Mouse (Mus musculus) thymus, adult 2 months (tissue): ENCODE results near the gene Klf1. TPM values are rescaled to one million over a fixed set of nuclear protein-coding genes. Genes with fewer than 3 reads are reported as not detected.

Source experiments
- DNase-seq: peaks from one replicate; pipeline ENCODE4 v3.0.0; 2021
- H3K27ac ChIP-seq: fragments of 200-500 bp; 2 replicates; pipeline ENCODE4 v1.5.1; 2012; ENCODE audit warnings: low read length, control low read depth; ENCODE audit not compliant: control insufficient read depth, insufficient read depth
- H3K27me3 ChIP-seq: fragments of 200-500 bp; 2 replicates; pipeline ENCODE4 v1.6.1; 2012; ENCODE audit warnings: mild to moderate bottlenecking, low read length, moderate library complexity, mixed read lengths; ENCODE audit not compliant: control insufficient read depth, insufficient read depth
- H3K36me3 ChIP-seq: fragments of 200-500 bp; 2 replicates; pipeline ENCODE4 v1.6.1; 2012; ENCODE audit warnings: mild to moderate bottlenecking, low read length, moderate library complexity; ENCODE audit not compliant: control insufficient read depth, insufficient read depth
- H3K4me1 ChIP-seq: fragments of 200-500 bp; replicated peaks from 2 replicates; pipeline ENCODE4 v1.6.1; 2012; ENCODE audit warnings: low read length; ENCODE audit not compliant: control insufficient read depth, insufficient read depth
- H3K4me3 ChIP-seq: fragments of 200-500 bp; 2 replicates; pipeline ENCODE4 v1.5.1; 2012; ENCODE audit warnings: mild to moderate bottlenecking, low read length, control low read depth, moderate library complexity; ENCODE audit not compliant: control insufficient read depth, insufficient read depth
- CTCF ChIP-seq: fragments of 200-500 bp; IDR thresholded peaks from 2 replicates; pipeline ENCODE4 v1.5.1; 2012; ENCODE audit warnings: mild to moderate bottlenecking, control low read depth, low read length, moderate library complexity, borderline replicate concordance; ENCODE audit not compliant: control insufficient read depth, poor library complexity, insufficient read depth; ENCODE audit errors: extremely low read depth
- POLR2A ChIP-seq: fragments of 200-500 bp; IDR thresholded peaks from 2 replicates; pipeline ENCODE4 v1.6.1; 2012; ENCODE audit warnings: mild to moderate bottlenecking, low read length, control low read depth, moderate library complexity; ENCODE audit not compliant: control insufficient read depth, poor library complexity, insufficient read depth; ENCODE audit errors: extremely low read depth
- whole genome bisulfite sequencing: fragments of 180-500 bp; shearing (Covaris S2); methylation state at CpG from one replicate; pipeline ENCODE4 v1.1.7; 2018; 5-methylcytosine and 5-hydroxymethylcytosine counted together
- polyA plus RNA-seq: library from polyadenylated mRNA; depleted of rRNA; stranded (reverse); fragments of >200 nt; gene quantifications from 2 replicates; pipeline ENCODE4 v1.2.3, GENCODE M21; 2012; rRNA removed

Gene Klf1
- polyA plus RNA-seq, result 0.13 and 0.23 TPM in 2 replicates

GRCm38 (mm10) chr8:84901752-84902151, at the start of gene Klf1:
Gene Klf1 (plus strand): TSS chr8:84901928.
- peaks cover 15% of the 10 kb centered on the region for H3K4me1 ChIP-seq
- TF ChIP-seq CTCF, result no peak
- TF ChIP-seq POLR2A, result no peak
- H3K4me3 ChIP-seq, result peak within 1 kb of the TSS; percentile 57
- no peak for DNase-seq
- no peaks in the 10 kb centered on the region for H3K27me3 ChIP-seq
- H3K36me3 ChIP-seq, result no peaks in the 10 kb centered on the region
- no peak within 1 kb of the TSS for H3K27ac ChIP-seq
- 85% methylated on average over 3 of the region's 3 CpGs for WGBS

- DNase-seq, result no peak
- no peaks in the 10 kb centered on the region for H3K27me3 ChIP-seq
- TF ChIP-seq POLR2A (no peak), CTCF (no peak)
- peaks cover 9% of the 10 kb centered on the region for H3K36me3 ChIP-seq
- H3K27ac ChIP-seq, result no peak overlapping the region
- WGBS, result 98% methylated on average over 3 of the region's 3 CpGs
- no peak overlapping the region for H3K4me3 ChIP-seq
- H3K4me1 ChIP-seq, result peaks cover 6% of the 10 kb centered on the region; the same call in 1 of the 2 replicates
Measured at GRCm38 (mm10) chr8:84856434-84856833, 45.3 kb upstream of the Klf1 start.

- Histone ChIP-seq H3K27ac (no peak within 1 kb of the TSS), H3K27me3 (no peaks in the 10 kb centered on the region), H3K36me3 (peaks cover 14% of the 10 kb centered on the region), H3K4me3 (peak within 1 kb of the TSS; percentile 84), H3K4me1 (peaks cover 6% of the 10 kb centered on the region; the same call in 1 of the 2 replicates)
- WGBS, result under 1% methylated on average over 39 of the region's 39 CpGs
- peak; percentile 89 for DNase-seq
- TF ChIP-seq POLR2A (peak; percentile 65; the same call in 1 of the 2 replicates), CTCF (0 out of 2 replicates have a peak, but pooled peaks have one; percentile 11)
Measured at GRCm38 (mm10) chr8:84856864-84857441, 44.8 kb upstream of the Klf1 start, which contains the start of gene Farsa. Gene Farsa (plus strand): TSS chr8:84856989.

- Histone ChIP-seq H3K36me3 (peaks cover 17% of the 10 kb centered on the region), H3K4me1 (peaks cover 16% of the 10 kb centered on the region), H3K27ac (no peak within 1 kb of the TSS), H3K4me3 (peak within 1 kb of the TSS; percentile 49), H3K27me3 (no peaks in the 10 kb centered on the region)
- DNase-seq, result peak; percentile 84
- TF ChIP-seq POLR2A (no peak), CTCF (no peak)
- WGBS, result 4% methylated on average over 45 of the region's 46 CpGs
Measured at GRCm38 (mm10) chr8:84871376-84872308, 30.1 kb upstream of the Klf1 start, which contains the start of gene Syce2. Gene Syce2 (plus strand): TSS chr8:84872111.

GRCm38 (mm10) chr8:84872309-84872965, 29.3 kb upstream of the Klf1 start:
- WGBS, result 3% methylated on average over 54 of the region's 54 CpGs
- TF ChIP-seq CTCF, result no peak
- TF ChIP-seq POLR2A, result 0 out of 2 replicates have a peak, but pooled peaks have one; percentile 14
- peaks cover 16% of the 10 kb centered on the region for H3K4me1 ChIP-seq
- peak overlapping the region; percentile 49 for H3K4me3 ChIP-seq
- H3K27me3 ChIP-seq, result no peaks in the 10 kb centered on the region
- H3K27ac ChIP-seq, result no peak overlapping the region
- H3K36me3 ChIP-seq, result peaks cover 16% of the 10 kb centered on the region
- DNase-seq, result peak; percentile 37

- Histone ChIP-seq H3K27ac (no peak overlapping the region), H3K4me3 (peak overlapping the region; percentile 49; the same call in 1 of the 2 replicates), H3K4me1 (peaks cover 16% of the 10 kb centered on the region), H3K27me3 (no peaks in the 10 kb centered on the region), H3K36me3 (peaks cover 10% of the 10 kb centered on the region)
- WGBS, result 70% methylated on average over 4 of the region's 4 CpGs
- no peak for DNase-seq
- no peak for TF ChIP-seq POLR2A
- TF ChIP-seq CTCF, result no peak
Measured at GRCm38 (mm10) chr8:84873016-84873415, 28.7 kb upstream of the Klf1 start.
